Mouse (Mus musculus): ENCODE results near the gene Wdr35. TPM values are rescaled to one million over a fixed set of nuclear protein-coding genes. Genes with fewer than 3 reads are reported as not detected.
A peak's percentile ranks its signal among the peaks of the same experiment; 100 is the strongest.
"Not testable (repeated sequence)": the region's sequence is repeated elsewhere in the genome, so short reads cannot be mapped to it uniquely, and the experiment has no call there.

Gene Wdr35
- total and polyA plus RNA-seq, 3 experiments, result 5.9 to 8.8 (median 7.4) TPM

DNA sequence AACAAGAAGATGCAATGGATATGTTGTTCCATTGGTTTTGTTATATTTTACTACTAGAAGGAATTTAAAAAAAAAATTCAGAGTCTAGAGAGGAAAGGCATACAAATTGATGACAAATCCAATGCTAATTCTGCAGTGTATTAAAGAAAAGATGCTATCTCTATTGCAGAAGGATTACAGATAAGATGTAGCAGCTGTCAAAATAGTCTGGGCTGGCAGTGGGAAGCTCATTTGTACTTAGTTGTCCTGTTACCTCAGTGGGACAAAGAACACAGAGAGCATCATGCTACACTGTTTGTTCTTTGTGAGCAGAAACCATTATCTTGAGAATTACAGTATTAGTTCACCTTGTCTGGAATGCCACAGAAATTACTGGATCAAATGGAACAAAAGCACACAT, 53.2 kb downstream of the Wdr35 start:
- no peak for DNase-seq (ENCODE audit: extremely low read depth)
- H3K4me3 ChIP-seq (replicated peaks in 1 of 3; ENCODE audit: low read depth in 2 of 3, low read length in 2 of 3, poor library complexity in 1 of 3), result no peak overlapping the region
- TF ChIP-seq CTCF (conservative IDR thresholded peaks at IDR 0.05 in 1 of 2, IDR thresholded peaks at IDR 0.05 in 1 of 2; ENCODE audit: low read depth in 2 of 2, low read length in 2 of 2), result no peak
- TF ChIP-seq MAX (IDR thresholded peaks at IDR 0.05; ENCODE audit: low read length), result no peak
- TF ChIP-seq RCOR1 (conservative IDR thresholded peaks at IDR 0.05; ENCODE audit: low read depth, low read length), result no peak
- TF ChIP-seq PAX5 (IDR thresholded peaks at IDR 0.05; ENCODE audit: low read length), result no peak
- no peak for TF ChIP-seq CHD1 (IDR thresholded peaks at IDR 0.05; ENCODE audit: low read depth, low read length)
- no peak for TF ChIP-seq BHLHE40 (IDR thresholded peaks at IDR 0.05; ENCODE audit: low read depth, low read length)
- no peak for TF ChIP-seq ZNF384 (IDR thresholded peaks at IDR 0.05; ENCODE audit: low read depth, low read length)
- H3K27ac ChIP-seq (ENCODE audit: insufficient read depth, low read depth), result no peak overlapping the region
- no peaks in the 10 kb centered on the region for H3K9me3 ChIP-seq (replicated peaks; ENCODE audit: low read length)
- dilution Hi-C loops (cut with MboI; ENCODE audit: extremely low pct_ligation_motif_present, extremely low pct_unique_long_range_greater_than_20kb, low sequenced_read_pairs) (no loop called here), in situ Hi-C loops (cut with MboI; ENCODE audit: low pct_ligation_motif_present, low pct_unique_long_range_greater_than_20kb, low sequenced_read_pairs) (no loop called here)
- no peaks in the 10 kb centered on the region for H3K27me3 ChIP-seq (replicated peaks)
- H3K4me1 ChIP-seq (ENCODE audit: control insufficient read depth in 1 of 2, insufficient read depth in 2 of 2), result peaks cover 3 to 9% of the 10 kb centered on the region in 2 experiments; a peak in 3 of 4 replicates
- peaks cover 0 to 14% of the 10 kb centered on the region in 2 experiments for H3K36me3 ChIP-seq (replicated peaks in 1 of 2; ENCODE audit: control insufficient read depth in 1 of 2, insufficient read depth in 1 of 2, low read length in 1 of 2)
- no peaks in the 10 kb centered on the region for H3K79me2 ChIP-seq (replicated peaks; ENCODE audit: control insufficient read depth, extremely low read depth, insufficient read depth, poor library complexity, severe bottlenecking)
- no peak overlapping the region for H3K9ac ChIP-seq (ENCODE audit: insufficient read depth, low read depth)
- H3K4me2 ChIP-seq (ENCODE audit: insufficient read depth, low read depth, poor library complexity, severe bottlenecking), result no peak overlapping the region

DNA sequence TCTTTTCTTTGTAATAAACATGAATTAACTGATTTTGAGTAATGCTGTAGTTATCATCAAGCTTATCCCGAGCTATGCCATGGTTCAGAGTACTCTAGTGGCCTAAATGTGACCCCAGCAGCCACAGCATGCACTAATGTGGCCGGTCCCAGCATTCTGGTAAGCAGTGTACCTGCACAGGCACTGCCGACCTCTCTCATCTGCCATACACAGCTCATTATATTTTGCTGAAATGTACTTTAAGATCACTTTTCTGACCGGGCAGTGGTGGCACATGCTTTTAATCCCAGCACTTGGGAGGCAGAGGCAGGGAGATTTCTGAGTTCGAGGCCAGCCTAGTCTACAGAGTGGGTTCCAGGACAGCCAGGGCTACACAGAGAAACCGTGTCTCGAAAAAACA, 55.1 kb downstream of the Wdr35 start:
- dilution Hi-C loops (cut with MboI; ENCODE audit: extremely low pct_ligation_motif_present, extremely low pct_unique_long_range_greater_than_20kb, low sequenced_read_pairs); H3K27me3 ChIP-seq (replicated peaks); H3K27ac ChIP-seq (ENCODE audit: insufficient read depth, low read depth); H3K9me3 ChIP-seq (replicated peaks; ENCODE audit: low read length); H3K9ac ChIP-seq (ENCODE audit: insufficient read depth, low read depth); DNase-seq (ENCODE audit: extremely low read depth); in situ Hi-C loops (cut with MboI; ENCODE audit: low pct_ligation_motif_present, low pct_unique_long_range_greater_than_20kb, low sequenced_read_pairs); H3K4me3 ChIP-seq (replicated peaks in 1 of 3; ENCODE audit: low read depth in 2 of 3, low read length in 2 of 3, poor library complexity in 1 of 3); H3K4me1 ChIP-seq (ENCODE audit: control insufficient read depth in 1 of 2, insufficient read depth in 2 of 2); H3K4me2 ChIP-seq (ENCODE audit: insufficient read depth, low read depth, poor library complexity, severe bottlenecking); H3K79me2 ChIP-seq (replicated peaks; ENCODE audit: control insufficient read depth, extremely low read depth, insufficient read depth, poor library complexity, severe bottlenecking): not testable (repeated sequence)
- peaks cover 0 to 20% of the 10 kb centered on the region in 2 experiments for H3K36me3 ChIP-seq (replicated peaks in 1 of 2; ENCODE audit: control insufficient read depth in 1 of 2, insufficient read depth in 1 of 2, low read length in 1 of 2)
- TF ChIP-seq TBP (conservative IDR thresholded peaks at IDR 0.05; ENCODE audit: low read depth, low read length), result 0 out of 2 replicates have a peak, but pooled peaks have one; percentile 54

DNA sequence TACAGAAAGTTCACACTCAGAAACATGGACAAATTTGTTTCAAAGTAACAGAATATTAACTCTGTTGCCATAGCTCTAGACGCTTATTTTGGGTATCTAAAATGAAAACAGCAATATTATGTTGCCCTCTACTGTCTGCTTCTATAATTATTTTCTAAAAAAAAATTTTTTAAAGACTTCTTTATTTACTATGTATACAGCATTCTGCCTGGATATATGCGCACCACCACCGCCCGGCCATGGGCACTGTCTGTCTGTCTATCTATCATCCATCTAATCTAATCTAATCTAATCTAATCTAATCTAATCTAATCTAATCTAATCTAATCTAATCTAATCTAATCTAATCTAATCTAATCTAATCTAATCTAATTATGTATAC, 55.8 kb downstream of the Wdr35 start:
- H3K4me2 ChIP-seq (ENCODE audit: insufficient read depth, low read depth, poor library complexity, severe bottlenecking), result peak overlapping the region; percentile 35
- H3K27ac ChIP-seq (ENCODE audit: insufficient read depth, low read depth), result no peak overlapping the region
- H3K36me3 ChIP-seq (replicated peaks in 1 of 2; ENCODE audit: control insufficient read depth in 1 of 2, insufficient read depth in 1 of 2, low read length in 1 of 2), result peaks cover 0 to 17% of the 10 kb centered on the region in 2 experiments
- no peaks in the 10 kb centered on the region; the same call in 1 of the 2 replicates for H3K79me2 ChIP-seq (replicated peaks; ENCODE audit: control insufficient read depth, extremely low read depth, insufficient read depth, poor library complexity, severe bottlenecking)
- no peaks in the 10 kb centered on the region for H3K27me3 ChIP-seq (replicated peaks)
- H3K9ac ChIP-seq (ENCODE audit: insufficient read depth, low read depth), result peak overlapping the region; percentile 55; the same call in 1 of the 2 replicates
- TF ChIP-seq MYC (IDR thresholded peaks at IDR 0.05; ENCODE audit: low read depth, low read length) (peak; percentile 39; the same call in 1 of the 2 replicates), JUN (IDR thresholded peaks at IDR 0.05; ENCODE audit: insufficient read depth, low read depth, low read length) (peak; percentile 46; the same call in 1 of the 2 replicates), ZNF384 (IDR thresholded peaks at IDR 0.05; ENCODE audit: low read depth, low read length) (peak; percentile 37; the same call in 1 of the 2 replicates), CTCF (conservative IDR thresholded peaks at IDR 0.05 in 1 of 2, IDR thresholded peaks at IDR 0.05 in 1 of 2; ENCODE audit: low read depth in 2 of 2, low read length in 2 of 2) (peak in 1 of 2 experiments; percentile 13; a peak in 1 of 4 replicates), GABPA (IDR thresholded peaks at IDR 0.05; ENCODE audit: insufficient replicate concordance, low read depth, low read length) (no peak), NRF1 (IDR thresholded peaks at IDR 0.05; ENCODE audit: low read depth, low read length) (no peak), MAZ (IDR thresholded peaks at IDR 0.05; ENCODE audit: low read depth, low read length) (no peak)
- in situ Hi-C loops (cut with MboI; ENCODE audit: low pct_ligation_motif_present, low pct_unique_long_range_greater_than_20kb, low sequenced_read_pairs), result no loop called here
- no peak for DNase-seq (ENCODE audit: extremely low read depth)
- peaks cover 6 to 9% of the 10 kb centered on the region in 2 experiments; a peak in 3 of 4 replicates for H3K4me1 ChIP-seq (ENCODE audit: control insufficient read depth in 1 of 2, insufficient read depth in 2 of 2)
- H3K4me3 ChIP-seq (replicated peaks in 1 of 3; ENCODE audit: low read depth in 2 of 3, low read length in 2 of 3, poor library complexity in 1 of 3), result peak overlapping the region in 2 of 3 experiments; percentile 71 to 85
- no peaks in the 10 kb centered on the region for H3K9me3 ChIP-seq (replicated peaks; ENCODE audit: low read length)
- dilution Hi-C loops (cut with MboI; ENCODE audit: extremely low pct_ligation_motif_present, extremely low pct_unique_long_range_greater_than_20kb, low sequenced_read_pairs), result no loop called here

Measured in CH12.LX (cell line).